Mouse (Mus musculus) forelimb bud, embryonic 11.5 days (tissue): Measurements from ENCODE around the gene Prkcz.

ENCODE experiments used
- DNase-seq: peaks from one replicate; pipeline ENCODE4 v3.0.0-alpha.2; 2012; ENCODE audit warnings: low read depth, low spot score

Prkcz gene

DNA sequence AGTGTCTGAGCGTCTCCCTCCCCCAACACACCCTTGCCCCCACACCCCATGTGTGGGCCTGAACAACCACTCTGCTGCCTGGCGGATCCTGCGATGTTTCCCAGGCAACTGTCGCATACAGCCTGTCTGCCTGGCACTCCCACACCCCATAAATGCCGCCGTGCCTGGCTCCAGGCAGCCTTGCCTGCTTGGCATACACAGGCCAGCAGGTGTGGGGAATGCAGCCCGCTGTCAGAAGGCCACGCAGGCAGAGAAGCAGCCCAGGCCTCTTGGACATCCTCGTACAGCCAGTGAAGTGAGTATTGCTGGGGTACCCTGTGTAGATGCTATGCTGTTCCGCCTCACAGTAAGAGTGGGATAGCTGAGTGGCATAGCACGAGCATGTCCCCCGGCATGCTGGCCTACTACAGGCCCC is 114.5 kb downstream of the Prkcz start:
- no peak for DNase-seq

DNA sequence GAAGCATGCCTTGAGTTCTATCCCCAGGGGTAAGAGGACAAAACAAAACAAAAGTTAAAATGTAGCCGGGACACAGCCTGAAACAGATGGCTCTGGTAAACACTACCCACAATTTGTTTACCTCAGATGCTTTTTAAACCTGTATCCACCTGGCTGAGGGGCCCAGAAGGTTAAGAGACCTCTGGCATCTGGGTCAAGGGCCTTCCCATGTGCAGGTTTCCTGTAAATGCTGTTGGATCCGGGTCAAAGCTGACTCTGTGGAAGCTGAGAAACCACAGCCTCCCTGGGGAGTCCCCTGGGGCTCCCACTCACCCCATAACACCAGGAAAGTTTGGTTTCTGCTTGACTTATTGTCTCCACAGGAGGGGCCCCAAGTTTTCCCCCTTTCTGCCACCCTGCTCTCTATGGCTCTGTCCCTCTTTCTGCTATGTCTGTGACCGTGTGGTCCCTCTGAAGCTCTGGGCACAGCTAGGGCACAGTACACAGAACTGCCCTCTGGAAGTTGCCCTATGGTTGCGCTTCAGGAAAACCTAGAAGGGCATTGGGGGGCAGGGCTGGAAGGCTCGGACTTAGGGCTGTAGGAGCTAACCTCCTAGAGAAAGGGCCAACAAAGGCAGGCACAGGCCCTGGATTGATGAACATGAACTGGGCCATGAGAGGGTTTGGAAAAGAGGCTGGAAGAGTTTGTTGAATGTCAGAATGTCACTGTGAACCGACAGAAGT is 115.2 kb downstream of the Prkcz start:
- no peak for DNase-seq

GRCm38 (mm10) chr4:155243233-155243632 is 117.9 kb downstream of the Prkcz start:
- no peak for DNase-seq

- no peak for DNase-seq
These were observed 118.9 kb downstream of the Prkcz start for GRCm38 (mm10) chr4:155242292-155242691.

- no peak for DNase-seq
These were observed 119.4 kb downstream of the Prkcz start for GRCm38 (mm10) chr4:155241789-155242188.

DNA sequence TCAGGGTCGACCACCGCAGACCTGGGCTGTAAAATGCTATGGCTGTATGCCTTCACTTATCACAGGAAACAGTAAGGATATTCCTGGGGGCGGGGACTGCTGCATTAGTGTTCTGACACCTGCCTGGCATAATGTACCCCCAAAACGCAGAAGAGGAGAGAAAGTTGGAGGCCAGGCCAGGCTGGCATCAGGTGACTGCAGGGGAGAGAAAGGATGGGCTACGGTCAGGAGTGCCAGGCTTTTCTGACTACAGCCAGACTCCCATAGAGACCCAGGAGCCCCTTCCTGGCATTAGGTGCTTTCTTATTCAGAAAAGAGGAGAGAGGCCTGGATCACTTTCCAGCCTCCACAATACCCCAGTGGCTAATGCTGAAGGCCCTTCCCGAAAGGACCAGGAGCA is 121.7 kb downstream of the Prkcz start:
- no peak for DNase-seq

DNA sequence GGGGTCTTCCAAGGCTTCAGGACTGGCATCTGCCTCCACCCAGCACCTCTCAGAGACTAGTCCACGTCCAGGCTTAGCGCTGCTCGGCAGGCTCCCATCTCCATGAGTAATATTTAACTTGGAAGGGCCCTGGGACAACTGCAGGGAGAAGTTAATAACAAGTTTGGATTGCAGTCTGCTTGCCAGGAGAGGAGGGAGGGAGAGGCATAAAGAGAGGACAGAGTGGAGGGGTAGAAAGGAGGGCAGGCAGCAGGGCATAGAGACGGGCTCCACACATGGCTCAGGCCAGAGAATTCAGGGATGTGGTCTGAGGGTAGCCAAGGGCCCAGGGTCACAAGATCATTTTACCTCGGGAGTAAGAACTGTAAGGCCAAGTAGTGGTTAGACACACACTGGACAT is 122.9 kb downstream of the Prkcz start:
- no peak for DNase-seq

DNA sequence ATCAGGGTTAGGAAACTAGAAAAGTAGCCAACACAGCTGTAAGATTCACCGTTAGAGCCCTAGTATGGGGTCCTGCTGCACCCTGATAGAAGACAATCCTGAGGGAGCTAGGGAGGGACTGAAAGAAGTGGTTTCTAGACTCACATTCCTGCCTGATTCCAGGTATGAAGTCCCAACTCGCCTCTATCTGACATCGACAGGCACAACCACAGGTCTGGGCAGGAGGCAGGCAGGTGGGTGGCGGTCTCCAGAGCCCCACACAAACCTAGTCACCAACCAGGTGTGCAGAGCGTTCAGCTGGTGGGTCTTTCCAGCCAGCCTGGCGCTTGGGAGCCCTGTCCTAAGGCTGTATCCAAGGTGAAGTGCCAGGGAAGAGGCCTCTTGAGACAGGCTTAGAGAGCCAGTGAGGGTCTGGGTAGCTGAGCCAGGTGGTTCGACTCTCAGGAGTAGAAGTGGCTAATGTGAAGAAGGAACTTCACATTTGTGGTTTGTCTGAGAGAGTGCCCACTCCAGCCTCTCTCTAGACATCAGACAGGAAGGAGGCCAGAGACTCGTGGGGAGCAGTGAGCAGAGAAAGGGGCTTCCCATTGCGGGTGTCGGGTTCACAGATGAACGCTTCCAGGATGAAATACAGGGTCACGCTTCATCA is 124.3 kb downstream of the Prkcz start:
- DNase-seq: no peak

DNA sequence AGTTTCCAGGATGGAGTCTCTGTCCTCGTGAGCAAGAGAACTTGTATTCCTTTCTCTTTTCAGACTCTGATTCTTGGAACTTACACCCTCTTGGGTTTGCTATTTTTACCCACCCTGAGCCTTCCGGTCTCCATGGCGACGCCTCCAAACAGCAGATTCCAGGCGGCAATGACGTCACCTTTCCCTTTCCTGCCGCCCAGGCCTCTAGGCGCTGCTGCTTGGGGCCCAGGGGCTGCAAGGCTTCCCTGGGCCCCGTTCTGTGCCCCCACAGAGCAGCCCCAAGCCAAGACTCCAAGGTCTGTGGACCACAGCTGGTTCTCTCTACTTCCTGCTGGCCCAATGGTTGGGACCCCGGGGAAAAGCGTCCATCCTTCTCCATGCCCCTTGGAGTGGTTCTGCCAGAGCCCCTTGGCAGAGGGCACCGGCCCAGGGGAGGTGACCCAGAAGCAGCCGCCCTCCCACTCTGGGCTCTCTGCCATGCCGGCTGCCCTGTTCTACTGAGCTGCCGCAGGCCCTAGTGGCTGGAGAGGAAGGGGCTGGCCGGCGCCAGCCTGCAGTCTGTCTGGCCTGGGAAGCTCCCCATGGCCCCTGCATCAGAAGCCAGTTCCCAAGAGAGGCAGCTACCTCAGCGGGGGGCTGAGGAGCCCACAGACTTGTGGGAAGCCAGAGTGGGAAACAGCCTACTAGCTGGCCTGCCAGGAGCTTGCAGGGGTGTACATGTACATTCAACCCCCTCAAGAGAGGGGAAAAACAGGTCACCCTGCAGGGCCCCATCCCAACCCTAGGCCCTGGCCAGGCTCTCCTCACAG is 125.6 kb downstream of the Prkcz start:
- DNase-seq: peak; percentile 90

DNA sequence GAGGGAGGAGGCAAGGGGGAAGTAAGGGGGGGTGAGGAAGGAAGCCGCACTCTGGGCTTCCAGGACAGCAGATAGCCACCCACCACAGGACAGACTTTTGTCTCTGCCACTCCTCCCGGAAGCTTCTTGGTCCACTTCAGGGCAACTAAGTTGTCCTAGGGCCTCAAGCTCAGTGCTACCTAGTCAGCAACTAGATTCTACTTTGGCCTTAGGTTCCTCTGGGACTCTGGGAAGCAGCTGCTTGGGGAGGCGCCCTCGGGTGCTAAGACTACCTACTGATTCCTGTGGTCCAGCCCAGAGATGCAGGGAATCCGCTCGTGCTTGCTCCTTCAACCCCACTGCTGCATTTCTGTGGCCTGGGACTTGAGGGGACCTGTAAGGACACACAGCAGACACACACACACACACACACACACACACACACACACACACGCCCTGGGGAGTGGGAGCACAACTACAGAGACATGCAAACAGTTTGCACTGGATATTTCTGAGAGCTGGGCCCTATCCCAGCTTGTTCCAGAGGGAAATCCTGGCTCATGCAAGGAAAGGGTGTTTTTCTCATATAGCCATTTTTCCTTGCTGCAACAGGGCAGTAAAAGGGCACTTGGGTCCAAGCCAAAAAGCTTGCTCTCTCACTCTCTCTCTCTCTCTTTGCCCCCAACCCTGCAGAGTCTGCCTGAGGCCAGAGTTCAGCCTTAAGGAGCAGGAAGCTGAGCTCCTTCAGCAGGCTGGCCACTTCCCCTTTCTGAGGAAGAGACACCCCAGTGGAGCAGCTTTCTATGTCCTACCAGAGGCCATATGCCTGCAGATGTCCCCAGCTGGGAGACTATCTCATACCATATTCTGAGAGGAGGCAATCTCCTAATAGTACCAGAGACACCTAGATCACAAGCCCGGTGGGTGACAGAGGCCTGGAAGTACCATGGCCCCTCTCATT is 126.5 kb downstream of the Prkcz start:
- DNase-seq: no peak

- peak; percentile 78 for DNase-seq
These were observed 127.3 kb downstream of the Prkcz start for GRCm38 (mm10) chr4:155233878-155234277.

DNA sequence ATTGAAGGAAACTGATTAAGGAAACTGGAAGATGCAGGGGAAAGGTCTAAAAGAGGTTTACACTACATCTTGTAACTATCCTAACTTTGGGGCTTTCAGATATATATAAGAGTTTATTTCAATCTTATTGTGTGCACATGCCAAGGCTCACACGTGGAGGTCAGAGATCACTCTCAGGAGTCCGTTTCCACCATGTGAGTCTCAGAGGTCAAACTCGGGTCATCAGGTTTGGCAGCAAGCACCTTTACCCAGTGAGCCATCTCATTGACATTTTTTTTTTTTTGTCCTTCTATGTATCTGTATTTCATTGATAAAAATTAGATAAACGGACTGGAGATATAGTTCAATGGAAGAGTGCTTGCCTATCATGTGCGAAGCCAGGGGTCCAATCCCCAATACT is 132.7 kb downstream of the Prkcz start:
- no peak for DNase-seq

GRCm38 (mm10) chr4:155227986-155228385 is 133.2 kb downstream of the Prkcz start:
- no peak for DNase-seq

DNA sequence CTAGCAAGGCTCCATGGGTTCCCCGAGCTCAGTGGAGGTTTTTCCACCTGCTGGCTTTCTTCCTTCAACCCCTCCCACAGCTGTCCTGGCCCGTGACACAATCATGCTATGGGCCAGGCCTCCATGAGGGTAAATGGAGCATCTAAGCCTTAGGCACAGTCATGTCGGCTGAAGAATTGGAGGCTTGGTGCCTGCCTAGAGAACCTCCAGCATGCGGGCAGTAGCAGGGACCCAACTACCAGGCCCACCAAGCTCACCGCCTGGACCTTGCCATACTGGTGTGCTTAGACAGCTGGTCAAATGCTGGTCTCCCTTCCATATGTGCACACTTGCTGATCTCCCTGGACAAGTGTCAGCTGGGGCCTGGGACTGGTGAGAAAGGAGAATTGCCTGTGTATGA is 135.2 kb downstream of the Prkcz start:
- no peak for DNase-seq

GRCm38 (mm10) chr4:155223594-155224528 is 137.3 kb downstream of the Prkcz start:
- DNase-seq: no peak

DNA sequence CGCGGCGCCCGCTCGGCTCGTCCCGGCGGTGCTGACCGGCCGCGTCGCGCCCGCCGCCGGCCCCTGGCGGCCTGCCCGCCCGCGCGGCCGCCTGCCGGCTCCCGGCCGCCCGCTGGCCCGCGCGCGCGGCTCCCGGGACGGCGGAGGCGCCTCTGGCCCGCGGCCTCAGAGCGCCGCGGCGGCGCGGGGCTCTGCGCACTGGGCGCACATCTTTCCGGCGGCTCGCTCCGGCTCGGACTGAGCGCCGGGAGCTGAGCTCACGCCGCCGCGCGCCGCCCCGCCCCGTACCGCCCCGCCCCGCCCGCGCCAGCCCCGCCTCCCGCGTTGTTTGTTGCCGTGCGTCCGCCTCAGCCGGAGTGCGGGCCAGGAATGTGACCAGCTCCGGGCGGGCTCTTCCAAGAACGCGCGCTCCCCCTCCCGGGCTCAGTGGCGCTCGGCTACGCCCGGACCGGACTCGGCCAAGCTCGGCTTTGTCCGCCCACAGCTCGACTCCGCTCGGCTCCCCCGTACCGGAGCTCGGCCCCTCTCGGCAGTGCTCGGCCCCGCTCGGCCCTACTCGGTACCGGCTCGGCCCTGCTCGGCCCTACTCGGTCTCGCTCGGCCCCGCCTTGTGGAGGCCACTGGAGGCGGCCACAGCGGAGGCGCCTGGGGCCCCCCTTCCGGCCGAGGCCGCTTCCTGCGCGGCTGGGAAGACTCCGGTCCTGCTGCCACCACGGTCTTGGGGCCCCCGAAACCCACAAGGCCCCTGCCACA is 138.1 kb downstream of the Prkcz start:
- DNase-seq: peak; percentile 98

- DNase-seq: no peak
These were observed 138.7 kb downstream of the Prkcz start, which contains the start of gene Ski for GRCm38 (mm10) chr4:155222552-155222840. Gene Ski, minus strand, starts transcription at chr4:155222592.

- DNase-seq: peak; percentile 40
These were observed 139.3 kb downstream of the Prkcz start for GRCm38 (mm10) chr4:155221599-155222551.

- no peak for DNase-seq
These were observed 140.1 kb downstream of the Prkcz start for GRCm38 (mm10) chr4:155221106-155221505.
